ENCODE assay signal across 9 mouse cellular contexts in the genomic region with DNA sequence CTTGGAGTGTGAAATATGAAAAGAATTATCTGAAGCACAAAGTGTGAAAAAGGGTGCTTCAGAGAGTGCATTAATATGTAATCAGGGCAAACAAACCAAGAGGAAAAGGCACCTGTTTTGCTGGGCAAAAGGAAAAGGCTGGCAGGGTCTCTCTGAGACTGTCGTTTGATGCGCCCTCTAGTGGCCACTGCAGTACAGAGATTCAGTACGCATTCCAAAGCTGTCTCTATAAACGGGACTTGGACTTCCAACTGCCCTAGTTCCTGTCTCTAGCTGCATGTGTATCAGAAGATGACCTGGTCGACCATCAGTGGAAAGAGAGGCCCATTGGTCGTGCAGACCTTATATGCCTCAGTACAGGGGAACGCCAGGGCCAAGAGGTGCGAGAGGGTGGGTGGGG. TPM values are rescaled to one million over a fixed set of nuclear protein-coding genes. Genes with fewer than 3 reads are reported as not detected.
DNase-seq lines count a peak whose midpoint lies in the region; TF ChIP-seq lines count a peak whose summit lies in the region.
"Had no signal": no experiment of that assay in that cellular context is flagged by ENCODE, and none has a peak within 500 bp of the region (broad histone marks: within the 10 kb centered on the region; RNA-seq: fewer than 3 reads in every experiment).

No protein-coding gene starts in this region.

- no peaks in the 10 kb centered on the region for H3K36me3 ChIP-seq in heart, embryonic 10.5 days
- H3K36me3 ChIP-seq: stomach, embryonic 15.5 days had no signal

- no peaks in the 10 kb centered on the region for H3K4me1 ChIP-seq in heart, embryonic 10.5 days
- no peaks in the 10 kb centered on the region for H3K4me1 ChIP-seq in olfactory bulb, adult 2 months (ENCODE audit: control insufficient read depth, insufficient read depth, low read length)
- H3K4me1 ChIP-seq: stomach, embryonic 15.5 days had no signal

- no peak for TF ChIP-seq POLR2A in olfactory bulb, adult 2 months (IDR thresholded peaks at IDR 0.05; ENCODE audit: insufficient read depth, low read depth, low read length)

- H3K9me3 ChIP-seq in heart, embryonic 10.5 days: no peaks in the 10 kb centered on the region
- H3K9me3 ChIP-seq: stomach, embryonic 15.5 days had no signal

- DNase-seq in B cell, adult 2 months: peak; percentile 72 to 75
- peak; percentile 65 to 68 for DNase-seq in adrenal gland, adult 18-20 months (ENCODE audit: low spot score in 2 of 2)
- peak; percentile 51 for DNase-seq in embryo, embryonic 11.5 days (ENCODE audit: low read depth, low spot score)
- peak; percentile 80 for DNase-seq in heart, embryonic 10.5 days (ENCODE audit: low spot score)
- DNase-seq in kidney, postnatal 10 days: peak; percentile 84
- DNase-seq in lung, adult 18-20 months: peak; percentile 47 to 53
- peak; percentile 84 for DNase-seq in testis, postnatal 10 days (ENCODE audit: low spot score)

- H3K27me3 ChIP-seq in heart, embryonic 10.5 days (ENCODE audit: insufficient read depth, poor library complexity, severe bottlenecking): no peaks in the 10 kb centered on the region
- H3K27me3 ChIP-seq: stomach, embryonic 15.5 days had no signal

- no peak overlapping the region for H3K27ac ChIP-seq in heart, embryonic 10.5 days
- no peak overlapping the region for H3K27ac ChIP-seq in olfactory bulb, adult 2 months (ENCODE audit: insufficient read depth, low read depth, low read length)
- H3K27ac ChIP-seq: stomach, embryonic 15.5 days had no signal

- TF ChIP-seq CTCF in olfactory bulb, adult 2 months (IDR thresholded peaks at IDR 0.05; ENCODE audit: insufficient read depth, low read depth, low read length): 0 out of 2 replicates have a peak, but pooled peaks have one; percentile 22

- H3K4me3 ChIP-seq in heart, embryonic 10.5 days: no peak overlapping the region
- H3K4me3 ChIP-seq in olfactory bulb, adult 2 months (ENCODE audit: insufficient read depth, low read depth, low read length): no peak overlapping the region
- H3K4me3 ChIP-seq: stomach, embryonic 15.5 days had no signal

- 25% methylated on average over 8 of the region's 8 CpGs for WGBS in heart, embryonic 10.5 days
- WGBS in olfactory bulb, adult 2 months: 22% methylated on average over 8 of the region's 8 CpGs

RNA-seq across cellular contexts. Expression of a gene that starts 58.7 kb away (rescaled TPM):
- 10 to 100 TPM; 27.2 to 67.6 TPM for total RNA-seq in adrenal gland, adult 18-20 months (2021)
- 9.1 and 13.6 TPM in 2 replicates for polyA plus RNA-seq in heart, embryonic 10.5 days (2016; fragmentation: Nextera tagmentation; extraction: Ambion mirVana)
- not detected in 2 replicates for polyA plus RNA-seq in olfactory bulb, adult 2 months (2012; ENCODE audit: insufficient read depth, insufficient read length, low replicate concordance, missing spikeins)
